Mouse (Mus musculus) midbrain, embryonic 11.5 days (tissue): ENCODE results near the gene Apoa2. TPM values are rescaled to one million over a fixed set of nuclear protein-coding genes. Genes with fewer than 3 reads are reported as not detected.
A peak's percentile ranks its signal among the peaks of the same experiment; 100 is the strongest.

Experiments
- ATAC-seq: fragments of 200-750 bp; cut with Nextera tagmentation; 2 replicates; pipeline ENCODE4 v1.8.0; 2017; ENCODE audit warnings: moderate TSS enrichment, moderate library complexity; ENCODE audit not compliant: low FRiP score
- DNase-seq: peaks from one replicate; pipeline ENCODE4 v3.0.0; 2015; ENCODE audit warnings: low spot score; ENCODE audit errors: missing footprints
- H3K27ac ChIP-seq: fragments of 300-500 bp; sonication (generic); 2 replicates; pipeline ENCODE4 v1.5.1; 2014; ENCODE audit warnings: low read depth, low read length
- H3K27me3 ChIP-seq: fragments of 300-500 bp; sonication (generic); 2 replicates; pipeline ENCODE4 v1.6.1; 2014; ENCODE audit warnings: mild to moderate bottlenecking, low read length, moderate library complexity, mixed read lengths; ENCODE audit not compliant: control insufficient read depth, insufficient read depth
- H3K36me3 ChIP-seq: fragments of 300-500 bp; sonication (generic); 2 replicates; pipeline ENCODE4 v1.6.1; 2014; ENCODE audit warnings: mild to moderate bottlenecking, low read length, moderate library complexity, mixed read lengths; ENCODE audit not compliant: control insufficient read depth, insufficient read depth
- H3K4me1 ChIP-seq: fragments of 300-500 bp; sonication (generic); 2 replicates; pipeline ENCODE4 v1.6.1; 2014; ENCODE audit warnings: low read length; ENCODE audit not compliant: control insufficient read depth, insufficient read depth
- H3K4me2 ChIP-seq: fragments of 300-500 bp; sonication (generic); 2 replicates; pipeline ENCODE4 v1.6.1; 2014; ENCODE audit warnings: mild to moderate bottlenecking, moderate library complexity
- H3K4me3 ChIP-seq: fragments of 300-500 bp; sonication (generic); 2 replicates; pipeline ENCODE4 v1.5.1; 2014; ENCODE audit warnings: low read depth, low read length
- H3K9ac ChIP-seq: fragments of 300-500 bp; sonication (generic); 2 replicates; pipeline ENCODE4 v1.6.1; 2014; ENCODE audit warnings: low read length
- H3K9me3 ChIP-seq: fragments of 300-500 bp; sonication (generic); 2 replicates; pipeline ENCODE4 v1.6.1; 2016; ENCODE audit warnings: low read length; ENCODE audit not compliant: control insufficient read depth
- WGBS: fragments of 180-500 bp; shearing (Covaris S2); extraction: QIAGEN DNeasy Blood & Tissue Kit; methylation state at CpG from one replicate; pipeline ENCODE4 v1.1.7; 2014; 5-methylcytosine and 5-hydroxymethylcytosine counted together
- polyA plus RNA-seq: library from polyadenylated mRNA; unstranded; fragments of >200 nt; fragmentation: Nextera tagmentation; extraction: Ambion mirVana; gene quantifications from 2 replicates; pipeline ENCODE4 v1.2.1, GENCODE M21; 2014

Apoa2 gene
- polyA plus RNA-seq, 1 experiment from 2014 or later = 3.7 TPM

DNA sequence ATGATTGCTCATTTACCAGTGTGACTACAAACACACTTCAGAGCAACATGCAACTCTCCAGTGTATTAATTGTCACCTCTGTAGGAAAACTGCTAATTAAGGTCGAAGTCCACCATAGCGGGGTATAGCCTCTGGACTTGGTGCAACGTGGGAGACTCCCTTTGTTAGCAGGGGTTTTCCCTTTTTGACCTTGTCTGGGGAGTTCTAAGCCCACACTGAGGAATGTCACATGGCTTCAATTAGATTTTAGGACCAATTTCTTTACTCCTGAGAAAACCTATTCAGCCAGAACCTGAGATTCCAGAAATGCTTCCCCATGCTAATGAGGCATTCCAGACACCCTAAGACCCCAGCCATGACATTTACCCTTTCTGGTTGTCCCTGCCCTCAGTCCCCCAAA lies 5.4 kb downstream of the Apoa2 start:
- H3K4me1 ChIP-seq = peaks cover 9% of the 10 kb centered on the region
- H3K9ac ChIP-seq = no peak overlapping the region
- DNase-seq = no peak
- no peak overlapping the region for H3K27ac ChIP-seq
- no peak overlapping the region for H3K4me3 ChIP-seq
- H3K27me3 ChIP-seq = no peaks in the 10 kb centered on the region
- no peaks in the 10 kb centered on the region for H3K9me3 ChIP-seq
- ATAC-seq = no peak
- H3K4me2 ChIP-seq = no peak overlapping the region
- H3K36me3 ChIP-seq = peaks cover 7% of the 10 kb centered on the region
- WGBS = 55% methylated on average over 3 of the region's 3 CpGs

DNA sequence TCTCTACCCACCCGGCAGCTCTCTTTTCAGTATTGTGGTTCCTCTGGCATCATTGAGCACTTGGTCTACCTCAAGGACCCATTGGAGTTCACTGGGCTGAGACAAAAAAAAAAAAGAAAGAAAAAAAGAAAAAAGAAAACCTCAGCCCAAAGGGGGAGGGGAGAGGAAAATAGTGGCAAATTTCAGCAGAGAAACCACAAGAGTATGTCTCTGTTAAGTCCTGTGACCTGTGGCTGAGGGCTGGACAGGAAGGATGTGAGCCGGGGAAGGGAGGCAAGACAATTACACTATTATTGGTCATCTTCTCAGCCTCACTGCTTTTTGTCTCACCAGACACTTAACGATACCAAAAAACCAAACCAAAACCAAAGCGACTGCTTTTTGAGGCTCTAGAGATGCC lies 7.0 kb downstream of the Apoa2 start:
- Histone ChIP-seq H3K4me1 (peaks cover 9% of the 10 kb centered on the region), H3K27ac (no peak overlapping the region), H3K9ac (no peak overlapping the region), H3K36me3 (peaks cover 16% of the 10 kb centered on the region), H3K4me3 (no peak overlapping the region), H3K27me3 (no peaks in the 10 kb centered on the region), H3K4me2 (no peak overlapping the region), H3K9me3 (no peaks in the 10 kb centered on the region)
- 76% methylated on average over 4 of the region's 4 CpGs for WGBS
- DNase-seq (no peak), ATAC-seq (no peak)

DNA sequence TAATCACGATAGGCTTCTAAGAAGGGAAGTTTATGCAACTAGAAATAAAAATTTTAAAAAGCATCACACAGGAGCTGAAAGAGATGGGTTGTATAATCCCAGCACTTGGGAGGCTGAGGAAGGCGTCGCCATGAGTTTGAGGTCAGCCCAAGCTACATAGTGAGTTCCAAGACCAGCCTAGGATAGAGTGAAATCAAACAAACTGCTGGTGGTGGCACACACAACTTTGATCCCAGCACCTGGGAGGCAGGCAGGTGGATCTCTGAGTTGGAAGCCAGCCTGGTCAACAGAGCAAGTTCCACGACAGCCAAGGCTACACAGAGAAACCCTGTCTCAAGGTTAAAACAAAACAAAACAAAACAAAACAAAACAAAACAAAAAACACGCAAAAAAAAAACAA lies 7.5 kb downstream of the Apoa2 start:
- Histone ChIP-seq H3K4me2 (no peak overlapping the region), H3K36me3 (peaks cover 21% of the 10 kb centered on the region), H3K4me3 (no peak overlapping the region), H3K4me1 (peaks cover 9% of the 10 kb centered on the region), H3K9ac (no peak overlapping the region), H3K27ac (no peak overlapping the region), H3K9me3 (no peaks in the 10 kb centered on the region), H3K27me3 (no peaks in the 10 kb centered on the region)
- DNase-seq = no peak
- ATAC-seq = no peak
- WGBS = 89% methylated on average over 5 of the region's 5 CpGs

DNA sequence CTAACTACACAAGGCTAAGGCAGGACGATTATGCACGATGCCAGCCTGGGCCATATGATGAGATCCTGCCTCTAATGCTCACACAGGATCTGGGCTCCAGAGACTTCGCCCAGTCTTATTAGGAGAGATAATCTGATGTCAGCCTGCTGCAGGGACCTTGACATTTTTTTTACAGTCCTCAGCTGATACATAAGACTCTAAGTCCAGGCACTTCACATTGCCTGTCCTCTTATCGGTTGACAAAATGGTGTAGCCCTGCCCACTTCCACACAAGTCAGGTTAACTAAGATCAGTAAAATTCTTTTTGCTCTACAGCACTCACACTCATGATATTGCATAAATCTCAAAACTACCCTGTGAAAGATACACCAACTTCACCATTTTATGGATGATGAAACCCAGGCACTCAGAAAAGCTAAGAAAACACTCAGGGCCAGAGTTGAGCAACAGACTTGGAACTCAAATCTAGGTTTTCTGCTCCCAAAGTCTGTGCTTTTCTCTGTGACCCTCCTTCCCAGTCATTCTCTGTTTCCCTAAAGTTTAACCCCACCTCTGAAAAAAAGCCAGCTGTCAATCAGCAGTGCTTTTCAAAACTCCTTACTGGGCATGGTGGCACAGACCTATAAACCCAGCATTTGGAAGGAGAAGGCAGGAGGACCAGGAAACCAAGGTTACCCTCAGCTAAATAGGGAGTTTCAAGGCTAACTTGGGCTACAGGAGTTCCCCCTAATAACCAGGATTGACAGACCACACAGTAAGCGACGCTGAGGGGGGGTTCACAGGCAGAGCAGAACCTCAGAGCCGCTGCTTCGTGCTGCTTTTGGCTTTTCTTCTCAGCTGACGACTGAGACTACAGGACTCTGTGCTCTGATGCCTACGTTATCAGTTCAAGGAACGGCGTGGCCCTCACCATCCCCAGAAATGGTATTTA lies 8.2 kb downstream of the Apoa2 start:
- Histone ChIP-seq H3K36me3 (peaks cover 26% of the 10 kb centered on the region), H3K27ac (no peak overlapping the region)
- no peak for DNase-seq

DNA sequence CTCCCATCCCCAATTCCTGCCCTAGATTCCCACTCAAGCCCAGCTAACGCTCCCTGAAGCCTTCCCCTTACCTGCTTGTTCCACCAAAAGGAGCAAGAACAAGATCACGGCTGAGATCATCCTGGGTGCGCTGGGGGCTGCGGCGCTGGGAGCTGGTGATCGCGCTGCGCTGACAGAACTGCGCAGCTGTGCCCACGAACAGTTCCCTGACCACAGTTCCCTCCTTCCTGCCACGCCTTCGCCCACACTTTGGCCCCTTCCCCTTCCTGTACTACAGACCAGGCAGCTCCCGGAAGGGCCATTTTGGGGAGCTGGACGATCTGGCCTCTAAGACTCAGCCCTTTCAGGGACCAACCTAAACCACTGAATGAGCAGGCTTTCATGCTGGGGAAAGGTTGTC lies 9.3 kb downstream of the Apoa2 start, which contains the start of gene Fcer1g:
TSS of gene Fcer1g (minus strand) at position 240 of the 400 bp plus-strand sequence.
- Histone ChIP-seq H3K9ac (no peak within 1 kb of the TSS), H3K4me1 (peaks cover 9% of the 10 kb centered on the region), H3K4me3 (no peak within 1 kb of the TSS), H3K27me3 (no peaks in the 10 kb centered on the region), H3K4me2 (no peak within 1 kb of the TSS), H3K36me3 (peaks cover 27% of the 10 kb centered on the region), H3K27ac (no peak within 1 kb of the TSS), H3K9me3 (no peaks in the 10 kb centered on the region)
- WGBS = 96% methylated on average over 14 of the region's 14 CpGs
- DNase-seq = no peak
- ATAC-seq = no peak

More for the DNA sequence above, 8.2 kb downstream of the Apoa2 start:
- no peaks in the 10 kb centered on the region for H3K27me3 ChIP-seq
- H3K4me2 ChIP-seq = no peak overlapping the region
- H3K9ac ChIP-seq = no peak overlapping the region
- H3K4me3 ChIP-seq = no peak overlapping the region
- peaks cover 9% of the 10 kb centered on the region for H3K4me1 ChIP-seq
- no peaks in the 10 kb centered on the region for H3K9me3 ChIP-seq
- no peak for ATAC-seq
- WGBS = 89% methylated on average over 12 of the region's 12 CpGs

DNA sequence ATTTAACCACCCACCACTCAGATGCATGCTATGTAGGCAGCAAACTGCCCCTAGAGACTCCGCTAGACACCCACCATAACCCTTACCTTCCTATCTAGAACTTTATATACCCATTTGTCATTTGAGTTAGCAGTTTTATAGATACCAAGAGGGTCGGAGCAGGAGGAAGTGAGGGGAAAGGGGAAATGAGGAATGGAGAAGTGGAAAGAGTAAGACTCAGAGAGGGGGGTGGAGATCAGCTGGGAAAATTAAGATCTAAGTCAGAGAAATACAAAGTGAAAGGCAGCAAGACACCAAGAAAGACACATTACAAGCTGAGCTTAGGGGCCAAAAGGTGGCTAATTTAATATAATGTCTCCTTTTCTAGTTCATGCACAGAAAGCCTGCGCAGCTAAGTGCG lies 9.7 kb downstream of the Apoa2 start:
- Histone ChIP-seq H3K4me3 (no peak overlapping the region), H3K36me3 (peaks cover 29% of the 10 kb centered on the region), H3K9me3 (no peaks in the 10 kb centered on the region), H3K9ac (no peak overlapping the region), H3K27me3 (no peaks in the 10 kb centered on the region), H3K4me1 (peaks cover 5% of the 10 kb centered on the region), H3K4me2 (no peak overlapping the region), H3K27ac (no peak overlapping the region)
- DNase-seq (no peak), ATAC-seq (no peak)
- WGBS = 94% methylated on average over 4 of the region's 4 CpGs

DNA sequence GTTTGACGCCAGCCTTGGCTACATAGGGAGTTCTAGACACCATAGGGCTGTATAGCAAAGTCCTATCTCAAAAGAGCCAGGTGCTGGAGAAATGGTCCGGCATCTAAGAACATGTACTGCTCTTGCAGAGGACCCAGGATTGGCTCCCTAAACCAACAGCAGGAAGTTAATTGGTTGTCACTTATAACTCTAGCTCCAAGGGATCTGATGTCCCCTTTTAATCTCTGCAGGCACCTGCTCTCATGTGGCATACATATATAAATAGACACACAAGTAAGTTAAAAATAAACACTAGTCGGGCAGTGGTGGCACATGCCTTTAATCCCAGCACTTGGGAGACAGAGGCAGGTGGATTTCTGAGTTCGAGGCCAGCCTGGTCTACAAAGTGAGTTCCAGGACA lies 10.9 kb downstream of the Apoa2 start:
- Histone ChIP-seq H3K9ac (no peak overlapping the region), H3K27me3 (no peaks in the 10 kb centered on the region), H3K36me3 (peaks cover 29% of the 10 kb centered on the region), H3K27ac (no peak overlapping the region), H3K4me3 (no peak overlapping the region), H3K9me3 (no peaks in the 10 kb centered on the region), H3K4me1 (no peaks in the 10 kb centered on the region), H3K4me2 (no peak overlapping the region)
- 88% methylated on average over 4 of the region's 4 CpGs for WGBS
- no peak for ATAC-seq
- DNase-seq = no peak

DNA sequence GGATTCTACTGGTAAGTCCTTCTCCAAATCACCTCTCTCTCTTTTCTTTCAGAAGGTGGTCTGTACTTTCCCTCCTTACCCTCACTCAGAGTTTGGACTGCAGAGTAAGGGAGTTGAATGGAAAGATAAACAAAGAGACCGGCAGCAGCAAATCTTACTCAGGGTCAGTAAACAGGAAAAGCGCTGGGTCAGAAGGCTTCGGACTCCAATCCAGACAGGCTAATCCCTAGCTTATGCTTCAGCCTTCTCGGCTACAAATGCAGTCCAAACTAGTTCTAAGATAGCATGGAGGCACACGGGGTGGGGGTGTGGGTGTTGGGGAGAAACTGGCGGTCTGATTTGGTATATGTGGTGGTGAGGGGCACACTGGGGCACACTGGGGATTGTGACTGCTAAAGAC lies 12.6 kb downstream of the Apoa2 start:
- Histone ChIP-seq H3K4me1 (no peaks in the 10 kb centered on the region), H3K27me3 (no peaks in the 10 kb centered on the region), H3K9me3 (no peaks in the 10 kb centered on the region), H3K4me3 (no peak overlapping the region), H3K9ac (no peak overlapping the region), H3K4me2 (no peak overlapping the region), H3K36me3 (peaks cover 32% of the 10 kb centered on the region), H3K27ac (no peak overlapping the region)
- ATAC-seq = no peak
- WGBS = 70% methylated on average over 6 of the region's 6 CpGs
- DNase-seq = no peak

DNA sequence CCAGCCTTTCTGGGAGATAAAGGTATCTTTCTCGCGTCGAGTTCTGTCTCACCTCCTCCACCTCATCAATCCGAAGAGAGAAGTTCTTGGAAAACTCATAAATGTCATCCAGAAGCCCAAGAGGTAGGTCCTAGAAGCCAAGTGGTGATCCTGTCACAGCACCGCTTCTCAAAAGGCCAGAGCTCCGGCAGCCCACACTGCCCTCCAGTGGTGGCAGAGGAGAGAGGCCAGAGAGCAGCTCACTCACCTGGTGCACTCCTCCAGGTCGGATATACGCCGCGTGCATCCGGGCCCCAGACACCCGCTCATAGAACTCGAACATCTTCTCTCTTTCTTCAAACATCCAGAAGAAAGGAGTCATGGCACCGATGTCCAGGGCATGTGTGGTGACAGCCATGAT lies 13.6 kb downstream of the Apoa2 start:
- H3K4me2 ChIP-seq = no peak overlapping the region
- no peak overlapping the region for H3K27ac ChIP-seq
- peak; percentile 64; the same call in 1 of the 2 replicates for ATAC-seq
- WGBS = 79% methylated on average over 14 of the region's 14 CpGs
- no peak overlapping the region for H3K4me3 ChIP-seq
- H3K9ac ChIP-seq = no peak overlapping the region
- H3K4me1 ChIP-seq = no peaks in the 10 kb centered on the region
- peak; percentile 87 for DNase-seq
- H3K27me3 ChIP-seq = no peaks in the 10 kb centered on the region
- no peaks in the 10 kb centered on the region for H3K9me3 ChIP-seq
- H3K36me3 ChIP-seq = peaks cover 33% of the 10 kb centered on the region
